Mouse (Mus musculus): ENCODE results near the gene Espl1.

The Espl1 gene

DNA sequence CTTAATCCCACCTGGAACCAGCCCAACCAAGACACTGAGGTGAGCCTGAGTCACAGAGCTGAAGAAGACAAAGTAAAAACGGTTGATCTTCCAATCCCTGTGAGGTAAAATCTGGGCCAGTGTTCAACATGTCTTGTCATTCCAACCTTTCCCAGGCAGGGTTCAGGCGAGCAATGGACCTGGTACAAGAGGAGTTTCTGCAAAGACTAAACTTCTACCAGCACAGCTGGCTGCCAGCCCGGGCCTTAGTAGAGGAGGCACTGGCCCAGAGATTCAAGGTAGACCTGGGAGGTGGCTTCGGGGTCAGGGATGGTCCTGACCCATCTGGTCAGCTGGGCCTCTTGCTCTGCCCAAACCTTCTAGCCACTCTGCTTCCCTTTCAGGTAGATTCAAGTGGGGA lies 40.9 kb downstream of the Espl1 start:
- DNase-seq, result no peak

DNA sequence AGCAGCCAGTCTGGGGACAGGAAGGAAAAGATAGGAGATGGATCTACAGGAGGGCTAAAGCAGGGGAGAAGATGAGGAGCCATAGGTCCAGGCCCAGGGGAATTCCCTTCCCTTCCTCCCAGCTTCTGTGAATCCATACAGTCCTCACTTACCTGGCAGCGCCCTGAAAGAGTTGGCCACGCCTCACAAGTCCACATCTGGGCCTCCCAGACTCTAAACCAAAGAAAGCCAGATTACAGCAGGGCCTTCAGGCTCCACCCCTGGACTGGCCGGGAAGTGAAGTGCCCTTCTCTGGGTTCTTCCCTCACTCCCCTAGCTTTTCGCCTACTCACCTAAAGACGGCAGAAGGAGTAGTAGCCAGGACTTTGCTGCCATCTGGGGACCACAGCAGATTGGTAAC lies 43.5 kb downstream of the Espl1 start:
- DNase-seq, result no peak

DNA sequence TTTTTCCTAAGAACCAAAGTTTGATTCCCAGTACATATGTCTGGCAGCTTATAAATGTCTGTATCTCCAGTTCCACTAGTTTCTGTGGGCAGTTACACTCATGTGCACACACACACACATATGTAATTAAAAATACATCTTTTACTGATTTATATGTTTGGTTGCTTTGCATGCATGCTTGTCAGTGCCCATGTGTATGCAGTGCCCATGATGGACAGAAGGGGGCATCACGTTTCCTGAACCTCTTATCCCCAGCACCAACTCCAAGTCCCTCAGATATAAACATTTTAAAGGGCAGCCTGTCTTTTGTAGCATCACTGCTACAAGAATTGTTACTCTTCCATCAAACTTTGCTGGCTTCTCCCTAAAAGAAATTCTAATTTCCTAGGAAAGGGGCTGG lies 45.5 kb downstream of the Espl1 start:
- peak in 1 of 2 experiments; percentile 54 for DNase-seq

DNA sequence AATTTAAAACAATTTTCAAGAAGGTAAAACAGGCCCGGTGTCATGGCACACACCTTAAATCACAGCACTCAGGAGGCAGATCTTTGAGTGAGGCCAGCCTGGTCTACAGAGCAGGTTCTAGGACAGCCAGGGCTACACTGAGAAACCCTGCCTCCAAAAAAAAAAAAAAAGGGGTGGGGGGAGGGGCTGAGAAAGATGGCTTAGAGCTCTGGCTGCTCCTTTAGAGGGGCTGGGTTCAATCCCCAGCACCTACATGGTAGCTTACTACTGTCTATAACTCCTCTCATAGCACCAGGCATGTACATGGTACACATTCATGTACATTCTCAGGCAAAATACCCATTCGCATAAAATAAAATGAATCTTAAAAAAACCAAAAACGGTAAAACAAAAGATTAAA lies 48.4 kb downstream of the Espl1 start:
- DNase-seq, result no peak

DNA sequence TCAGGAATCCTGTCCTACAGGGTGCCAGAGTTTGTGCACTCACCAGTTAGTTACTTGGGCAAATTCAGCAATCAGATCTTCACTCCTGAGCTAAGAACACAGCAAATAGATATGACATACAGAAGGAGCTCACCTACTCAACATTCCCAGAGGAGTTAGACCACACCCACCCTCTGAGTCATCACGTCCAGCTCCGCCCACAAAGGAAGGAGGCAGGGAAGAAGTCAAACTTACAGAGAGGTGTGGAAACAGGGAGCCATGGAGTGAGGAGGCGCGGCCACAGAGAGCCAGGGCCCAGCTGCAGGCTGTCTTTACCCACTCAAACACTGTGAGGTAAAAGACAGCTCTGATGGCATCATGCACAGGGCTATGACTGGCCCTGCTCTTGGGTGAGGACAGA lies 50.4 kb downstream of the Espl1 start:
- no peak for DNase-seq

DNA sequence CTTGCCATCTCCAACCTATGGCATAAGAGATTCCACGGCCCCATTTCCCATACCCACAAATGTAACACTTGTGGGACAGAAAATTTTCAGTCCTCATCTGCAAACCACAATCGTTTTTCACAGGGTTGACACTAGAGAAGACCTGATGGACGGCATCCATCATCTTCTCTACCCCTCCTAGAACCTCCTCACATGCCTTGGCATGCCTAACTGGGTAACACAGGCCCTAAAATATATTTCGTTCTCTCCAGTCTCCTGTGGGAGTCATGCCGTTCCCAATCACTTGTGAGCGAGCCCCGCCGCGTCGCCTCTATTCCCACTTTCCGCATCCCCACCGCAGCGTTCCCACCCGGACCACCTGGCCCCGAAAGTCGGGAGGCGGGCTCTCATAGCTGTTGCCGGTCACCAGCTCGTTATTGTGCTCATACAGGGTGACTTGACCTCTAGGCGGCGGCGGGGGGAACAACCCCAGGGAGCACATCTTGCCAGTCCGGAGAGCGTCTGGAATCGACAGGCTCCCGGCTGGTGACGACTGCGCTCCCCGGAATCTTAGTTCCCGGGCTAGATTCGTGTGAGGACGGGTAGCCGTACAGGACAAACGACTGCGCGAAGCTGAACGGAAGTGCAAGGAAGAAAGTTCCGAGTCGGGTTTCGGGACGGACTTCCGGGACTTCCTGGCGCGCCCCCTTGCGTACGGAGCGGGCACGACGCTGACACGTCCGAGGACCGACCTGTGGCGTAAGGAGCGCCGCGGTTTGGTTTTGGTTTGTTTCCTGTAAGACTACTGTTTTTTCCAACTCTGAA lies 54.3 kb downstream of the Espl1 start, which contains the start of gene Aaas:
Aaas (minus strand) TSS at position 634 of the 804 bp plus-strand sequence.
- DNase-seq, result peak; percentile 86 to 93

DNA sequence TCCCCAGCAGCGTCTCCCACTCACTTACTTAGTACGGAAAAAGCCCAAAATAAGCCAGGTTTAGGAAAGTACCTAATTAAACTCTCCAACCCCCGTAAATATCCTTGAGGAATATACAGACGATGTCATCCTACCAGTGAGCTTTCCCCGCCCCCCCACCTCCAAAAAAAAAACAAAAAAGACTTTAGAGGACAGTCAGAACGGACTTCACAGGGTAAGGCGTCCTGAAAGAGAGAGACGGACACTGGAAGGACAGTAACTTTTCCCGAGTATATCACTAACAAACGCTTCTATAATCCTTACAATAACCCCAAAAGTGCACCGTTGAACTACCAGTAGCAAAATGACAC lies 54.9 kb downstream of the Espl1 start:
- DNase-seq, result no peak

DNA sequence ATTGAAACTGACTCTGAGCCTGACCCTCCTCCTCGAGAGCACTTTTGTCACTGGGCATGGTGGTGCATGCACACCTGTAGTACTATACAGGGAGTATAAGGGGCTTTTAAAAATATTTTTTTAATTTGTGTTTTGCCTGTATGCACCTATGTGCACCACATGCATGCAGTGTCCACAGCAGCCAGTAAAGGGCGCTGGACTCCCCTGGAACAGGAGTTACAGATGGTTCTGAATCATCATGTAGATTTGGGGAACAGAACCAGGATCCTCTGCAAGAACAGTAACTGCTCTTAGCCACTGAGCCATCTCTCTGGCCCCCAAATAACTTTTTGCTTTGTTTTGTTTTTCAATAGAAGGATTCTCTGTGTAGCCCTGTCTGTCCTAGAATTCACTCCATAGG lies 56.1 kb downstream of the Espl1 start:
- DNase-seq, result no peak

DNA sequence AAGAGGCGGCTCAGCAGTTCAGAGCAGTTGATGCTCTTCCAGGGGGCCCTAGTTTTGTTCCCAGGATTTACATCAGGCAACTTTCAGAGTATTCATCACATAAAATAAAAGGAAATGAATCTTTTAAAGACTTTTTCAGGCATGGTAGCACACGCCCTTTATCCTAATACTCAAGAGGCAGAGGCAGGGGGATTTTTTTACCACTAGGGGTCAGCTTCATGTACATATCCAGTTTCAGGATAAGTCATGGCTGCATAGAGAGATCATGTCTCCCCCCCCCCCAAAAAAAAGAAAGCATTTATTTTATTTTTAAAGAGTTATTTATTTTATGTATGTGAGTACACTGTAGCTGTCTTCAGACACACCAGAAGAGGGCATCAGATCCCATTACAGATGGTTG lies 57.9 kb downstream of the Espl1 start:
- no peak for DNase-seq

DNA sequence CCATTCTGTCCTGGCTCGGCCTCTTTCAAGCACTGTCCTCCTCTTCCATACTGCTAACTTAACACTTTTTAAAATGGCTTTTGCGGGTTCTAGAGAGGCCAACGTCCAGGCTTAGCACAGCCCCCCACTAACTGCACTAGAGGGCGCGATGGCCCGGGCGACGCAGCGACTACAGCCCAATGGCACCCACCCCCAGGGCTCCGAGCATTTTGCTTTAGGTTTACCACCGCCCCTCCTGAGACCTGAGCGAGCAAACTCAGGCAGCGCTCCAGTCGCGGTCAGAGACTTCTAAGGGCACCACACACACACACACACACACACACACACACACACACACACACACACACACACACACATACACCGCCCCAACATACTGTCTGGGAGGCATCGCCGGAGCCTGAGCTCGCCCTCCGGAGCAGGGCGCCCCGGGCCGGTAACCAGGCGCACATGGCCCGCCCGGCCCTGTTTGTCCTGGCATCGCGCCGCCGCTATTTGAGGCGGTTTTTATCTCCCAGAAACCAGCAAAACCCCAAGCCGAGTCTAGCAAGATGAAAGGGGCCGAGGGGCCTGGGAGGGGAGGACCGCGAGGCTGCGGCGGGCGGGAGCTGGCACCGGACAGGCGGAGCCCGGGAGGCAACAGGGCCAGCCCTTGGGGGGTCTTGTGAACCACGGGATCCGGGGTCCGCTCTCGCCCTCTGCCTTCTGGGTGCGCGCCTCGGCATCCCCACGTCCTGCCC lies 59.2 kb downstream of the Espl1 start:
- DNase-seq, result peak in 1 of 2 experiments; percentile 24

DNA sequence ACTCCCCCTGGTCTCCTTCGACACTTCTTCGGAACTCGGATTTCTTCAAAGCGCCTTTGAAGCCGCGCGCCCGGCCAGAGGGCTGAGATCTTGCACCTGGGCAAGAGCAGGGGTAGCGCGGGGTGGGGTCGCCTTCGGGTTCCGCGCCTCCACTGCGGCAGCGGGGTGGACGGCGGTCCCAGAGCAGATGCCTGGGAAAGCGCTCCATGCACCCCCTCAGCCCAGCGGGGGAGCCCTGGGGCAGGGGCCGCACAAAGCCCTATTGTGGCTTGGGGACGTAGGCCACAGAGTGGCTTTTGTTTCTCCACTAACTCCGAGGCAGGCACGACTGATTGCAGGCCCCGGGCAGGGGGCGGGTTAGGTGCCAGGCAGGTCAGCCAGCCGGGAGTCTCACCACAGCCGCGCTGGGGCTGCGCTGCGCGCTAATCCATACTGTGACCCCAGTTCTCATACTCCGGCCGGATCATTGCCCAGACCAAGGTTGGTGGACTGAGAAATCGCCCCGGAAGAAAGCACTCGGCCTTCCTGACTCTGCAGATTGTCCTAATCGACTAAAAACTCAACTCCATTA lies 59.9 kb downstream of the Espl1 start:
- no peak for DNase-seq

DNA sequence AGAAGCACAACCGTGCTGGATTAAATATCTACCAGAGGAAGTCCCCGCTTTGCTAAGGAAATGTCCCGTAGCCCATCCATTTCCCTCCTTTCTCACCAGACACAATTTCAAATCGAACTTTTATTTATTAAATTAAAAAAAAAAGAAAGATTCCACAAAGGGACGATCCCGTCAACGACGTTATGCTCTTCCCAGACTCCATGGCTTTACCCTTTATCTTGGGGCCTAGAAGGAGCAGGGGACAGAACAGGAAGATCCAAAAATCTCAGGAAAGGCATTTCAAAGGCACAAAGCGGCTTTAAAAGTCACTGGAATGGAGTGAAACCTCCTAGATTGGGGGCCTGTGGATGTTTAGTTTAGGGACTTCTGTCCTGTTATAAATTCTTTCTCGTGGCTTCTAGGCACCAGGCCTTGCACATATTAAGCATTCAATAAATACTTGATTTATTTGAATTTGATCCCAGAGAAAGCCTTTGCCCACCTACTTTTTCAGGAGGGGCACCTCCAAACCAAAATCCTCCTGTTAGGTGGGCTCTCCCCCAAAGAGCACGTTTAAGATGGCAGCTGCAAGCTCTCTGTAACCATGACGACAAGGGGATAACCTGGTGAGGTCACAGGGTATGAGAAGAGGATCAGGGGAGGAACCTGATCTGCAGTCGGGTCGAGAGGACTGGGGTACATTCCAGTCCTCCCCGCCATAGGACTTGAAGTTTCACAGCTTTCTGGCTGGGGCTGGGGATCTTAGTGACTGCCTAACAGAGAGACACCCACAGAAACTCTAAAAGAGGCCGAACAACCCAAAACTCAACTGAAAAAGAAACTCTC lies 60.6 kb downstream of the Espl1 start:
- DNase-seq, result no peak

DNA sequence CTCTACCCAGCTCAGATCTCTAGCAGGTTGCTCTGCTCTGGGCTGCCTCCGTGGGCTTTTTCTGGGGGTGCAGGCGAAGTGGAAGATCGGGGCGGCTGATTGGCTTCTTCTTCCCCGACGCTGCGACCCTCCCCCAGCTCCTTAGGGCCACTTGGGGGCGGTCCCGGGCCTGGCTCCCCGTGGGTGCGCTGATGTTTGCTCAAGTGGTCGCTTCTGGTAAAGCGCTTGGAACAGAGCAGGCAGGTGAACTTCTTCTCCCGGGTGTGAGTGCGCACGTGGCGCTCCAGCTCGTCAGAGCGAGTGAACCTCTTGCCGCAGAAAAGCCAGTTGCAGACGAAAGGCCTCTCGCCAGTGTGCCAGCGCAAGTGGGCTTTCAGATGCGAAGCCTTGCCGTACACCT lies 62.1 kb downstream of the Espl1 start:
- DNase-seq, result no peak

DNA sequence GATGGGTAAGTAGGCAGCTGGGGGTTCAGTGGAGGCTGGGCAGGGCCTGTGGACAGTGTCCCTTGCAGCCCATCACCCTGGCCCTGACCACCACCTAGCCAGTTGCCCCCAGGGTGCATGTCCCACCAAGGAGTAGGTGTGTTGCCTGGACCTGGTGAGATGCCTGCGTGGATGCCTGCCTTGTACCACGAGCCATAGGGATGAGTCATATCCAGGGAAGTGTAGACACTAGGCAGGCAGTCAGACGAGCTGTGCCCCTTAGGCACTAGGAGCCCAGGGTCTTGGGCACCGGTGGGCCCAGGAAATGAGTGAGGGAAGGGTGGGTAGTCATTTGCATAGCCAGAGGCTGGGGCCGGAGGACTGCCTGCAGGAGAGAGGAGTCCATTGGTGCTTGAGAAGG lies 62.8 kb downstream of the Espl1 start:
- DNase-seq, result no peak

DNA sequence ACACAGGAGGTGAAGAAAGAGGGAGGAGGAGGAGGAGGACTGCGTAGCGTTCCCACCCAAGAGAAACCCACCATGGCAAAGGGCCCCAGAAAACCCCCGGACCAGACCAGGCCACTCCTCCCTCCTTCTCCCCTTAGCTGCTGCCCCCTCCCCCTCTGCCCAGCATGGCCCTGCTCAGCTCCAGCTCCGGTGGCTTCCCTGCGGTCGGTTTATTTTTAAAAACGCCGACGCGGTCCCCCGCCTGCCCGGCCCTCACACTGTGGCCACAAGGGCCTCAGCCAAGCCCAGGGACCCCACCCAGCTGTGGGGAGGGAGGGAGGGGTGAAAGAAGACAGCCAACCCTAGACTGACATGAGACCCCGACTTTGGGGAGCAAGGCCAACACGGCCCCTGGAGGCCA lies 66.6 kb downstream of the Espl1 start:
- no peak for DNase-seq

DNA sequence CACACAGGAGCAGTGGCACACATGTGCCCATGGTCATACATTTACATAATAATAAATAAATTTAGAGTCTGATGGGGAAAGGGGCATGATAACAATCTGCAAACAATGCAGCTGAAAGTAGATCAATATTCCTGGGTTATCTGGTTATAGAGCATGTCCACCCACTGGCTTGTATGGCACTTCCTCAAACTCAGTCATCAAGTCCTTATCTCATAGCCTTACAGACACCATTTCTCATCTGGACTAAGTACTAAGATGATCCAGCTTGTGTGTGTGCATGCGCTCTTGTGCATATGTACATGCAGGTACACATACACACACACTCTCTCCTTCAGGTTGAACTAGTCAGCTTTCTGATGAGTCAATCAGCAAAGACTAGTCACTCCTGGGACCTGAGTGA lies 68.6 kb downstream of the Espl1 start:
- no peak for DNase-seq

DNA sequence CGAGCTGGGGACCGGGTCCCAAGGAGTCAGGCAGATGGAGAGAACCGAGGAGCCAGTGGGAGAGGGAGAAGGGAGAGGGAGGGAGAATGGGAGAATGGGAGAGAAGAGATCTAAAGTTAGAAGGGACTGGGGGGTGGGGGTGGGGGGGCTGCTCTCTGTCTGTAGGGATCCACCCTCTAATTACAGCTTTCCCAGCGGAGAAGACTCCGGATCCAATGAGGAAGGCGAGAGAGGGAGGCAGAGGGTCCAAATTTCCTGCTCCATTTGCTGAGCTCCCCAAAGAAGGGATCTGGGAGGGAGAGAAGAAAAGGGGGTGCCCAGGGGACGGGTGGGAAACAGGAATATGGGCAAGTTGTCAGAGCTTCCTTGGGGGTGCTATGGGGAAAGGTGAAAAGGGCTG lies 70.2 kb downstream of the Espl1 start:
- DNase-seq, result no peak

DNA sequence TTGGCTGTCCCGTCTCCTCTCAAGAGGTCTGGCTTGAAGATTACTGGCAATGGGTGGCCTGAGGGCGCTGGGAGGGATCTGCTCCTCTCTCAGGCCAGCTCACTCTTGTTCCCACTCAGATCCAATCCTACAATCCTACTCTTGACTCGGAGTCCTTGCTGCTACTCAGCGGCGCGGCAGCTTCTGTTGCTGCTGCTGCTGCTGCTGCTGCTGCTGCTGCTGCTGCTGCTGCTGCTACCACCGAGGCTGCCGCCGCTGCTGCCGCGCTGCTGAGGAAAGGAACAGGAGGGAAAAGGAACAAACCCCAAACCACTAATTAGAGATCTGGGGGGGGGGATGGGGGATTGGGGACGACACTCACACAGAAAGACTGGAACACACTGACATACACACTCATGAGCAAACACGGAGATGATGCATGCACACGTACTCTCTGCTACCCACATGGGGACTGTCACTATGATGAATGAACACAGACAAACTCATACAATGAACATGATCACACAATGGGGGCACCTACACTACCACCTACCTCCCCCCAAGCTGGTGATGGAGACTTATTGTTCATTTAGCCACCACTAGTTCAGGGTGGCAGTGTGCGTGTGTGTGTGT lies 70.8 kb downstream of the Espl1 start, which contains the start of gene Sp7:
Sp7 (minus strand) TSS at position 450 of the 612 bp plus-strand sequence.
- no peak for DNase-seq

DNA sequence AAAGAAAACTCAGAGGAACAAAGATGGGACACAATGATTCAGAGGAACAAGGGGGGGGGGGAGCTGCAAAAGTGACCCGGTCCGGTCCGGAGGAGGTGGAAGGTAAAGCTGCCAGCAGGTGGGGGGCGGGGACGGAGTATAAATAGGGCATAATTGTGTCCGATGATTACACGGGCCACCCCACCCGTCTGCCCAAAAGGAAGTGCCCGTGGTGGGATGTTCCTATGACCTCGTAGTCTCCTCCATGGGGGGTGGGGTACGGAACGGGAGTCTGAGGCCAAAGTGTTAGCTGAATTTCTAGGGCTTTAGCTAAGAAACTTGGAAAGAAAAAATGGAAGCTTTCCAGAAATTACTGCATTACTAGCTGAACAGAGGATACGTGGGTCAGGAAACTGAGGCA lies 73.9 kb downstream of the Espl1 start:
- DNase-seq, result no peak

DNA sequence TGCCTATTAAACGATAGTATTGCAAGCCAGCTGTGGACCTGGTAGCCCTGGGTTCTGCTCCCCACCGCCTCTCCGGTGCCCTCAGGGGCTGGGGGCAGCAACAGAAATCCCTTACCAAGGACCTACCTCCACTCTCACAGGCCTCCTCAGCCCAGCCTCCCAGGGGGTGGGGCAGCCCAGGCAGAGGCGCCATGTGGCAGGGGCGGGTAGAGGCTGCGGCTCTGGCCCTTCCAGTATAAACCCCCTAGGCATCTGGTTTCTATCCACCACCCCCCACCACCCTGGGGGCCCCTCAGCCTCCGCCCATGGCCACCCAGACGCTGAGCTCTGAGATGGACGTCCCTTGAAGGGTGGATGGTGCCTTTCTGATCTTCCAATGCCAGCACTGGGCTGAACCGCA lies 74.7 kb downstream of the Espl1 start:
- no peak for DNase-seq

Data from spleen, adult 18-20 months (tissue).